Mouse (Mus musculus): ENCODE data around the gene Zfp978.
"Not testable (repeated sequence)": the region's sequence is repeated elsewhere in the genome, so short reads cannot be mapped to it uniquely, and the experiment has no call there.

- not testable (repeated sequence) for TF ChIP-seq CTCF, EP300 (IDR thresholded peaks at IDR 0.05; ENCODE audit: low read depth)
Observed at GRCm38 (mm10) chr4:147400031-147400847, 39.1 kb downstream of the Zfp978 start.
